Mouse (Mus musculus): Measurements from ENCODE around the gene Klhl22. TPM values are rescaled to one million over a fixed set of nuclear protein-coding genes. Genes with fewer than 3 reads are reported as not detected.

Gene Klhl22
- total and polyA plus RNA-seq, 3 experiments = 17.3 to 23.6 (median 18.6) TPM

GRCm38 (mm10) chr16:17803675-17804448, 44.4 kb downstream of the Klhl22 start:
- WGBS = 60% methylated on average over 33 of the region's 33 CpGs
- H3K27me3 ChIP-seq (ENCODE audit: control insufficient read depth, insufficient read depth, low read length) = peaks cover 14% of the 10 kb centered on the region
- H3K4me3 ChIP-seq = peak overlapping the region; percentile 47; the same call in 1 of the 2 replicates
- no peaks in the 10 kb centered on the region for H3K36me3 ChIP-seq (ENCODE audit: control insufficient read depth, insufficient read depth, low read length)
- intact Hi-C loops (cut with DNase I) = loop anchor here (2.0 kb wide), 1 partner anchor 33 kb away; no protein-coding TSS in a partner anchor
- no peaks in the 10 kb centered on the region for H3K79me2 ChIP-seq (replicated peaks; ENCODE audit: control insufficient read depth, insufficient read depth, low read length)
- H3K27ac ChIP-seq = no peak overlapping the region
- peaks cover 6% of the 10 kb centered on the region for H3K4me1 ChIP-seq (ENCODE audit: control insufficient read depth, insufficient read depth, low read length)
- DNase-seq = no peak
- no peak overlapping the region; the same call in 1 of the 2 replicates for H3K9ac ChIP-seq (ENCODE audit: low read depth, low read length)
- TF ChIP-seq CTCF (IDR thresholded peaks at IDR 0.05) (no peak), EP300 (IDR thresholded peaks at IDR 0.05; ENCODE audit: insufficient read depth, low read depth, low read length) (no peak), POLR2A (IDR thresholded peaks at IDR 0.05; ENCODE audit: insufficient read depth, low read depth, low read length) (no peak)

- Histone ChIP-seq H3K36me3 (ENCODE audit: control insufficient read depth, insufficient read depth, low read length) (no peaks in the 10 kb centered on the region), H3K9ac (ENCODE audit: low read depth, low read length) (no peak overlapping the region), H3K27ac (no peak overlapping the region), H3K27me3 (ENCODE audit: control insufficient read depth, insufficient read depth, low read length) (peaks cover 14% of the 10 kb centered on the region), H3K4me1 (ENCODE audit: control insufficient read depth, insufficient read depth, low read length) (peaks cover 8% of the 10 kb centered on the region), H3K4me3 (no peak overlapping the region), H3K79me2 (replicated peaks; ENCODE audit: control insufficient read depth, insufficient read depth, low read length) (no peaks in the 10 kb centered on the region)
- intact Hi-C loops (cut with DNase I) = no loop called here
- peak; percentile 23 to 41 for DNase-seq
- TF ChIP-seq POLR2A (IDR thresholded peaks at IDR 0.05; ENCODE audit: insufficient read depth, low read depth, low read length) (no peak), CTCF (IDR thresholded peaks at IDR 0.05) (no peak), EP300 (IDR thresholded peaks at IDR 0.05; ENCODE audit: insufficient read depth, low read depth, low read length) (no peak)
- WGBS = 37% methylated on average over 32 of the region's 33 CpGs
Observed at GRCm38 (mm10) chr16:17804449-17804912, 45.1 kb downstream of the Klhl22 start.

- Histone ChIP-seq H3K79me2 (replicated peaks; ENCODE audit: control insufficient read depth, insufficient read depth, low read length) (no peaks in the 10 kb centered on the region), H3K27me3 (ENCODE audit: control insufficient read depth, insufficient read depth, low read length) (peaks cover 14% of the 10 kb centered on the region), H3K4me1 (ENCODE audit: control insufficient read depth, insufficient read depth, low read length) (peaks cover 8% of the 10 kb centered on the region), H3K36me3 (ENCODE audit: control insufficient read depth, insufficient read depth, low read length) (no peaks in the 10 kb centered on the region), H3K9ac (ENCODE audit: low read depth, low read length) (no peak overlapping the region), H3K4me3 (no peak overlapping the region), H3K27ac (no peak overlapping the region)
- intact Hi-C loops (cut with DNase I) = no loop called here
- 61% methylated on average over 7 of the region's 7 CpGs for WGBS
- TF ChIP-seq POLR2A (IDR thresholded peaks at IDR 0.05; ENCODE audit: insufficient read depth, low read depth, low read length) (no peak), EP300 (IDR thresholded peaks at IDR 0.05; ENCODE audit: insufficient read depth, low read depth, low read length) (no peak), CTCF (IDR thresholded peaks at IDR 0.05) (no peak)
- no peak for DNase-seq
Observed at GRCm38 (mm10) chr16:17804982-17805381, 45.6 kb downstream of the Klhl22 start.

GRCm38 (mm10) chr16:17806581-17807191, 47.3 kb downstream of the Klhl22 start:
- Histone ChIP-seq H3K27ac (peak overlapping the region; percentile 38; the same call in 1 of the 2 replicates), H3K9ac (ENCODE audit: low read depth, low read length) (peak overlapping the region; percentile 78), H3K4me3 (peak overlapping the region; percentile 51), H3K36me3 (ENCODE audit: control insufficient read depth, insufficient read depth, low read length) (no peaks in the 10 kb centered on the region), H3K79me2 (replicated peaks; ENCODE audit: control insufficient read depth, insufficient read depth, low read length) (no peaks in the 10 kb centered on the region), H3K27me3 (ENCODE audit: control insufficient read depth, insufficient read depth, low read length) (peaks cover 14% of the 10 kb centered on the region), H3K4me1 (ENCODE audit: control insufficient read depth, insufficient read depth, low read length) (peaks cover 8% of the 10 kb centered on the region)
- intact Hi-C loops (cut with DNase I) = no loop called here
- DNase-seq = no peak
- TF ChIP-seq EP300 (IDR thresholded peaks at IDR 0.05; ENCODE audit: insufficient read depth, low read depth, low read length) (no peak), CTCF (IDR thresholded peaks at IDR 0.05) (no peak), POLR2A (IDR thresholded peaks at IDR 0.05; ENCODE audit: insufficient read depth, low read depth, low read length) (no peak)
- WGBS = 28% methylated on average over 50 of the region's 50 CpGs

- Histone ChIP-seq H3K27ac (peak overlapping the region; percentile 38; the same call in 1 of the 2 replicates), H3K4me3 (peak overlapping the region; percentile 51), H3K36me3 (ENCODE audit: control insufficient read depth, insufficient read depth, low read length) (no peaks in the 10 kb centered on the region), H3K4me1 (ENCODE audit: control insufficient read depth, insufficient read depth, low read length) (peaks cover 7% of the 10 kb centered on the region), H3K27me3 (ENCODE audit: control insufficient read depth, insufficient read depth, low read length) (peaks cover 13% of the 10 kb centered on the region), H3K9ac (ENCODE audit: low read depth, low read length) (peak overlapping the region; percentile 78), H3K79me2 (replicated peaks; ENCODE audit: control insufficient read depth, insufficient read depth, low read length) (no peaks in the 10 kb centered on the region)
- peak; percentile 86 to 89 for DNase-seq
- WGBS = 30% methylated on average over 73 of the region's 73 CpGs
- intact Hi-C loops (cut with DNase I) = no loop called here
- no peak for TF ChIP-seq CTCF (IDR thresholded peaks at IDR 0.05)
Observed at GRCm38 (mm10) chr16:17807192-17808009, 48.0 kb downstream of the Klhl22 start.
